Mouse (Mus musculus) liver, embryonic 14.5 days (tissue): ENCODE data around the gene Omp. TPM values are rescaled to one million over a fixed set of nuclear protein-coding genes. Genes with fewer than 3 reads are reported as not detected.

Experiments used
- ATAC-seq: fragments of 200-750 bp; cut with Nextera tagmentation; 2 replicates; pipeline ENCODE4 v1.8.0; 2017; ENCODE audit warnings: moderate number of reproducible peaks, mild to moderate bottlenecking, moderate library complexity; ENCODE audit not compliant: insufficient read depth
- DNase-seq, 3 experiments: peaks; one replicate each; pipeline ENCODE4 v3.0.0-alpha.2; 2012 to 2013; ENCODE audit warnings: low read depth in 3 of 3, low spot score in 3 of 3
- H3K27ac ChIP-seq: fragments of 300-500 bp; sonication (generic); 2 replicates; pipeline ENCODE4 v1.5.1; 2014; ENCODE audit warnings: moderate library complexity, mild to moderate bottlenecking, control low read depth, inconsistent platforms
- H3K27me3 ChIP-seq: fragments of 300-500 bp; sonication (generic); 2 replicates; pipeline ENCODE4 v1.6.1; 2014; ENCODE audit warnings: mild to moderate bottlenecking, low read length, moderate library complexity; ENCODE audit not compliant: control insufficient read depth, insufficient read depth
- H3K36me3 ChIP-seq: fragments of 300-500 bp; sonication (generic); replicated peaks from 2 replicates; pipeline ENCODE4 v1.6.1; 2014; ENCODE audit warnings: low read depth; ENCODE audit not compliant: control insufficient read depth, insufficient read depth
- H3K4me1 ChIP-seq, 2 experiments: fragments of 200-500 bp in 1 of 2; fragments of 300-500 bp in 1 of 2; sonication (generic) in 1 of 2; replicated peaks; 2 replicates each; pipeline ENCODE4 v1.6.1; 2012 to 2014; ENCODE audit warnings: antibody characterized with exemption in 1 of 2, inconsistent platforms in 1 of 2, low read length in 1 of 2; ENCODE audit not compliant: control insufficient read depth in 2 of 2, insufficient read depth in 2 of 2
- H3K4me2 ChIP-seq: fragments of 300-500 bp; sonication (generic); 2 replicates; pipeline ENCODE4 v1.6.1; 2014; ENCODE audit warnings: low read depth, mild to moderate bottlenecking, control low read depth, moderate library complexity
- H3K4me3 ChIP-seq, 2 experiments: fragments of 200-500 bp in 1 of 2; fragments of 300-500 bp in 1 of 2; sonication (generic) in 1 of 2; 2 replicates each; pipeline ENCODE4 v1.5.1; 2012 to 2014; ENCODE audit warnings: low read depth in 2 of 2, low read length in 2 of 2, mild to moderate bottlenecking in 2 of 2, control low read depth in 1 of 2, inconsistent platforms in 1 of 2, moderate library complexity in 1 of 2; ENCODE audit not compliant: insufficient read depth in 1 of 2
- H3K9ac ChIP-seq: fragments of 300-500 bp; sonication (generic); replicated peaks from 2 replicates; pipeline ENCODE4 v1.6.1; 2014; ENCODE audit warnings: mild to moderate bottlenecking, control low read depth, moderate library complexity
- H3K9me3 ChIP-seq: fragments of 300-500 bp; sonication (generic); 2 replicates; pipeline ENCODE4 v1.6.1; 2016; ENCODE audit warnings: low read length, mixed read lengths; ENCODE audit not compliant: control insufficient read depth
- CTCF ChIP-seq: IDR thresholded peaks from 2 replicates; pipeline ENCODE4 v1.5.1; 2016; ENCODE audit warnings: antibody characterized with exemption, low read depth, control low read depth
- EP300 ChIP-seq: IDR thresholded peaks from 2 replicates; pipeline ENCODE4 v1.6.1; 2016; ENCODE audit warnings: antibody characterized with exemption, low read depth
- WGBS: fragments of 180-500 bp; shearing (Covaris S2); extraction: QIAGEN DNeasy Blood & Tissue Kit; methylation state at CpG from one replicate; pipeline ENCODE4 v1.1.7; 2014; ENCODE audit not compliant: insufficient replicate concordance; 5-methylcytosine and 5-hydroxymethylcytosine counted together
- polyA plus RNA-seq, 2 experiments: library from polyadenylated mRNA; depleted of rRNA in 1 of 2; stranded (reverse) in 1 of 2; unstranded in 1 of 2; fragments of >200 nt; fragmentation: Nextera tagmentation in 1 of 2; extraction: Ambion mirVana in 1 of 2; gene quantifications; 2 replicates each; pipeline versions ENCODE4 v1.2.1 to v1.2.3; 2012 to 2014

Gene Omp
- polyA plus RNA-seq, 2 experiments: 0.44 to 0.61 TPM

DNA sequence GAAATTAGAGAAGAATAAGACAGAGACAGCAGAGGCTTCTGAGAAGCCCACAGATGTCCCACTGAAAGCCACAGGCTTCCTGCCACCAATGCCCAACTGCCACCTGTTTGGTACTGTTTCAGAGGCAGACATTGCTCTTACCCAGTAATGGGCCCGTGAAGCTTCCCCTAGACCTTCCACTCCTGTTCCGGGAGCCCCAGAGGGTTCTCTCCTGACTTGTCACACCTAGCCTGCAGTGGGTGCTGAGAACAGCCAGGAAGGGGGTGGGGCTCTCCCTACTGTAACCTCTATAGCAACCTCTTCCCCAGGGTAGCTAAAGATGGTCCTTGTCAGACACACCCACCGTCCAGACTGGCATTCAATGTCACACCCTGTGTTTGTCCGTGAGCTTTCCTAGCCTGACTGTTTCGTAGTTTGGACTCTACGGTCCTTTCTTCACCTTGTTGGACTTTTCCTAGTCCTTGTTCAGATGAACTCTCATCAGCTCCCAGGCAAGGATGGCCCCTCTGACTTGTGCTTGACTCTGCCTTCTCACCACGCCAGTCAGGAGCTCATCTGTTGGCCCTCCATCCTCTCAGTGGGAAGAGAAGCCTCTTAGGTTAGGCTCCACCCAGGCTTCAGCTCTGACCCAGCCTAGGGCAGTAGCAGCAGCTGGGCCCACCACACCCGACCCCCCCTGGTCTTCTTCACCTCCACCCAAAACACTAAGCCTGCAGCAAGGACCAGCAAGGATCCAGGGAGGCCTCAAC is 31.2 kb upstream of the Omp start:
- peak; percentile 46 for ATAC-seq
- Histone ChIP-seq H3K9me3 (no peaks in the 10 kb centered on the region), H3K4me2 (peak overlapping the region; percentile 94), H3K36me3 (no peaks in the 10 kb centered on the region; the same call in 1 of the 2 replicates), H3K9ac (peak overlapping the region; percentile 88), H3K27me3 (no peaks in the 10 kb centered on the region), H3K4me1 (peaks cover 46 to 69% of the 10 kb centered on the region in 2 experiments), H3K27ac (peak overlapping the region; percentile 96), H3K4me3 (peak overlapping the region; percentile 76 to 95)
- peak in 1 of 3 experiments; percentile 49 for DNase-seq
- 29% methylated on average over 8 of the region's 8 CpGs for WGBS
- no peak for TF ChIP-seq EP300
- no peak for TF ChIP-seq CTCF

DNA sequence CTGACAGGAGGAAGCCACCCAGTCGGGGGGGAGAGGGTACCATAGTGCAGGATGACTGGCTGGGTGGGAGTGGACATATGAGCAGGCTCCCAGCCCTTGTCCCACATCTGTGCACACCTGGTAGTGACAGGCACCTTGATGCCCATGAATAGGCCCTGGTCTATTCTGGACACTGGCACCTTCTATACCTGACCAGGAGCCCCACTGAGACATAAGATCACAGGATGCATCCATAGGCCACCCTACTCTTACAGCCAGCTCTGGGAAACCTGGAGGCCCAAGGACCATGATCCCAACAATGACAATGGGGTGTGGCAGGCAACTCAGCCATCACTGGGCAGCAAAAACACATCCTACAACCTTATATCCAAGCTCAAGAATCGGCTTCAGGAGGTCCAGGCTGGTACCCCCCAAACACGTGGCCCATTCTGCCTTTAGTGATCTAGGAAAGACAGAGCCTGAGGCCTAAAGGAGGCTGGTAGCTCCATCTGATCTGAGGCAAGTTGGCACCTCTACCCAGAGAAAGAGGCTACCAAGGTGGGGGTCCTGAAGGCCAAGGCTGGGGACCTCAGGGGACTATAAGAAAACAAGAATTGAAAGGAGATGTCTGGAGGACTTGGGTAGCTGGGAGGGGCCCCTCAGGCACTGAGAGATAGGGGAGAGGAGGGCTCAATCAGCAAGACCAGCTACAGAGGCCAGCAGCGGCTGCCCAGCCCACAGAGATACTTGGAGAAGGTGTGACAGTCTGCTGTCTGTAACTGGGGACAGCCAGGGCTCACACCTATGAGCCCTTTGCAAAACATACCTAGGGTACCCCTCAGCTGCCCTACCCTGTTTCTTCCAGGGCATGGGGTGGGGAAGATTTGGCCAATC is 29.8 kb upstream of the Omp start:
- TF ChIP-seq CTCF (no peak), EP300 (peak; percentile 87)
- peak; percentile 78 to 81 (median 79) for DNase-seq
- Histone ChIP-seq H3K4me3 (peak overlapping the region; percentile 60 to 95), H3K27ac (peak overlapping the region; percentile 96), H3K27me3 (no peaks in the 10 kb centered on the region), H3K4me1 (peaks cover 60 to 82% of the 10 kb centered on the region in 2 experiments), H3K4me2 (peak overlapping the region; percentile 94), H3K9me3 (no peaks in the 10 kb centered on the region), H3K9ac (peak overlapping the region; percentile 88), H3K36me3 (no peaks in the 10 kb centered on the region; the same call in 1 of the 2 replicates)
- peak; percentile 66 for ATAC-seq
- 26% methylated on average over 4 of the region's 4 CpGs for WGBS

DNA sequence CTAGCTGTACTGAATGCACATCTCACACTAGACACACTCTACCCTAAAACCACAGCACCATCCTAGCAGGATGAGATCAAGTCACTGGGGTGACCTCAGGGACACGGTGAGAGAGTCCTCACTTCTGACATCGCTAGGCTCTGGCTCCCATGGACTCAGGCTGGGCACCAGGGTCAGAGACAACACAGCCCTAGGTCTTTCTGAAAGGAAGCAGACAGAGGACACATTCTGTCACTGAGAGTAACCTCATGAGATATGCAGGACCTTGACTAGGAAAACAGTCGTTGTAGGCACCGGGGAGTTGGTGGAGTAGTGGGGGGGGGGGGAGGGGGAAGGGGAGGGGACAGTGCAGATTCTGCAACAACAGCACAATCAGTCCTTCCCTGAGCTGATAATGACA is 28.1 kb upstream of the Omp start:
- ATAC-seq: no peak
- no peak for DNase-seq
- Histone ChIP-seq H3K27ac (peak overlapping the region; percentile 96), H3K4me3 (0 out of 4 replicates have a peak overlapping the region, but pooled peaks of 1 of the 2 experiments have one; percentile 14), H3K27me3 (no peaks in the 10 kb centered on the region), H3K9ac (peak overlapping the region; percentile 45), H3K9me3 (no peaks in the 10 kb centered on the region), H3K36me3 (no peaks in the 10 kb centered on the region; the same call in 1 of the 2 replicates), H3K4me1 (peaks cover 65 to 79% of the 10 kb centered on the region in 2 experiments), H3K4me2 (peak overlapping the region; percentile 94)
- 18% methylated on average over 4 of the region's 4 CpGs for WGBS
- no peak for TF ChIP-seq CTCF
- no peak for TF ChIP-seq EP300

DNA sequence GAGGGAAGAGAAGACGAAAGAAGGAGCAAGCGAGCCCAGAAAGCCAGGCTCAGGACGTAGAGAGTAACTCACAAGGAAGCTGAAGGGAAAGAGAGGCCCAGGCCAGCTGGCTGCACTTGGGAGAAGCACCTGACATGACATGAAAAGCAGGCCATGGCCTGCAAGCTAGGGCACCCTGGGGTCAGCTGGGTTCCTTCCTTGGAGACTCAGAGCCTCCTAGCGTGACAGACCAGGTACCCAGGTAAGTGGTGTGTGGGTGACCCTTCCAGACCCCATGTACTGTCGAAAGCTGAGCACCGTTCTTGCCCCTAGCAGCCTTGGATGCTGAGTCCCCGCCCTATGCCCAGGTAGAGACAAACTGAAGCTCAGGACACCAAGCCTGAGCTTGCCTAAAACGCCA is 27.4 kb upstream of the Omp start:
- peak overlapping the region; percentile 19; the same call in 1 of the 2 replicates for H3K9ac ChIP-seq
- H3K9me3 ChIP-seq: no peaks in the 10 kb centered on the region
- H3K27ac ChIP-seq: peak overlapping the region; percentile 96
- TF ChIP-seq EP300 (no peak), CTCF (no peak)
- no peaks in the 10 kb centered on the region; the same call in 1 of the 2 replicates for H3K36me3 ChIP-seq
- no peak for ATAC-seq
- no peaks in the 10 kb centered on the region for H3K27me3 ChIP-seq
- no peak for DNase-seq
- H3K4me2 ChIP-seq: no peak overlapping the region
- WGBS: 84% methylated on average over 8 of the region's 8 CpGs
- H3K4me1 ChIP-seq: peaks cover 65 to 78% of the 10 kb centered on the region in 2 experiments
- H3K4me3 ChIP-seq: no peak overlapping the region
